Mouse (Mus musculus): ENCODE results near the gene Ctns.
A peak's percentile ranks its signal among the peaks of the same experiment; 100 is the strongest.

The Ctns gene

DNA sequence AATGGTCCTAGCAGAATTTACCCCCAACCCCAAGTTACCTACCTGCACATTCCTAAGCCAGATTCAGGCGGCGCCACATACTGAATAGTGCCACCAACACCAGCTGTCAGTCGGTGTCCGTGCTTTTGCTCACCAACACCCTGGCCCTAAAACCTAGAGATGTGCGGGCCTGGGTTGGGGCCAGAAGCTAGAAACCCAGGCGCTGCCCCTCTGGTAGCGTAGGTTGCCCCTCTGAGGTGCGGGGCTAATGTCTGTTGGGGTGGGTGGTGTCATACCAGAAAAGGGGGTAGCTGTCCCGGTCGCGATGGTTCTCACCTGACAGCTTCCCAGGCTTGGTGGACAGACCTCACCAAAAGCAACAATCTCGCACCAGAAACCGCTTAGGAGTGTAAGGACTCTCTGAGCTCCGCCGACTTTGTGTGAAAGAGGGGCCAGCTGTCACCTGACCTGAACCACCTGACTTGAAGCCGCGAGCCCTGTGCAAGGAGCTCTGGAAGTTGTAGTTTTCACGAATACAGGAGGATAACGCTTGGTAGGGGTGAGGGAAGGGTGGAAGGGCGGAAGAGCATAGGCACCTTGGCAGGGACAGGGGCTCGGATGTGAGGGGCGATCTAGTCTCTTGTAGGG is at the start of gene Ctns:
Gene Ctns, minus strand, starts transcription at position 440 of the 627 bp plus-strand sequence.
- DNase-seq (ENCODE audit: low spot score) = peak; percentile 84

DNA sequence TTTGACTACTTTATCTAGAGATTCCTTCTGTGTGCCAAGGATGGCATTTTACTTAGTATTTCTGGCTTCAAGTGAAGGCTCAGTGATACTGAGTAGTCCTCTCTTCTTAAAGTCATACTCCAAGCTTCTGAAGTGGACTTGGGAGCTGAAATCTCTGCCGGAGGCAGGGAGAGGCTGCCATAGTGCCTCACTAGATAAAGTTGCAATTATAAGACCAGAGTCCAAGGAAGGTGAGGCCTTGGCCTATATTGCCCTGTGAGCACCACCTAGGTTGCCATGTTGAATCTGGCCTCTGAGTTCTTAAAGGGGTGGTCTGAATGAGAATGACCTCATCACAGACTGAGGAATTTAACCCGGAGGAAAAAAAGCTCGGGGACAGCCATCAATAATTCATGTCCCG is 43.9 kb upstream of the Ctns start:
- DNase-seq (ENCODE audit: low spot score) = no peak

DNA sequence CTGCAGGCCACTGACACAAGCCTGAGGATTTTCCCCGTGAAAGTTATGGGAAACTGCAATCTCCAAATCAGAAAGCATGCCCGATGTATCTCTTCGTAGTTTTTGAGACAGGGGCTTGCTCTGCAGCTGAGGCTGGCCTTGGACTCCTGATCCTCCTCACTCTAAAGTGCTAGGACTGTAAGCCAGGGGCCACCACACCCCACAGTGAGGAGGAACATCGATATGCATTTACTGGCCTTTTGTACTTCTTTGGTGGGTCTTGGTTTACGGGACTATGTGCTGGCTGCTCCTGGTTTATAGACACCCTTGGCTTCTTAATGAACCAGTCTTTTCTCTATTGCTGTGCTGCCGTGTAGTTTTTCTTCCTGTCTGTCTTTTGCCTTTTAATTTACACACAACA is 43.4 kb upstream of the Ctns start:
- no peak for DNase-seq (ENCODE audit: low spot score)

DNA sequence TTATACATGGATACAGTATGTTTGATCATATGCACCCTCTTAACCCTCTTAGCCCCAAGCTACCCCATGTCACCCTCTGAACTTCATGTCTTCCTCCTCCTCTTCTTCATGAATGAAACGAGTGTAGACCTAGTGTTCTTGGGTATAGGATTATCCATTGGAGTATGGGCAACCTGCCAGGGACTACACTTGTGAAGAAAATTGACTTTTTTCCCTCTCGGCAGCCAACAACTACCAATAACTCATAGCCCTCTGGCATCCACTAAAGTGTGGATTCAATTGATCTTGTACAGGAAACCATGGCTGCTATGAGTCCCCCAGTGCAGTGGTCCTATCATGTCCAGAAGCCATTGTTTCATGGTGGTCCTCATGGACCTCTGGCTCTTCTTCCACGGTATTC is 37.9 kb upstream of the Ctns start:
- no peak for DNase-seq (ENCODE audit: low spot score)

DNA sequence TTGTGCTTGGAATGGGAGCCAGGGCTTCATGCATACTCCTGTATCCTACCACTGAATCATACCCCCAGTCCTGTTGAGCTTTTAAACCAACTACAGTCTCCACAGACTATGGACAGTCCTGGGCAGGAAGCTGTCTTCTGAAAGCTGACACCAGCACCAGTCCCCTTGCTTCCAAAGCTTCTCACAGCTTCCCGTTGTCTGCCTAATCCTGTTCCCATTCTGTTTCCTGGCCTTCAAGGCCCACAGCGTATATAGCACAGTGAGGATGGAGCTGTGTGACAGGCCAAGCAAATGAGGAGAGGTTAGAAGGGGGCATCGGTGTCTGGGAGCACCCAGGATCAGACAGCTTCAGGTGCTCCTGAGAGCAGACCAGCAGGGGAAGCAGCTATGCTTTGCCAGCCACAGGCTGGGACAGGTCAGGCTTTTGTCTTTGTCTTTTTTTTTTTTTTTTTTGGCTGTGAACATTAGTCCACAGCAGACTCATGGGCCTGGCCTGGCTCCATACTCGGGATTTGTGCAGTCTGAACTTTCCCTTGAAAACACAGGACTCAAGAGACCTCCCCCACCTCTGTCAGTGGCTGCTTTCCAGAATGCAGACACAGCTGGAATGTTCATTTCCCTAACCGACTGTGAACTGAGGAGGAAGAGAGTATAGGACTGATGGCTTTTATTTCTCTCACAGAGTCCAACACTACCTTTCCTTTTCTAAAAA is 37.3 kb upstream of the Ctns start:
- DNase-seq (ENCODE audit: low spot score) = no peak

DNA sequence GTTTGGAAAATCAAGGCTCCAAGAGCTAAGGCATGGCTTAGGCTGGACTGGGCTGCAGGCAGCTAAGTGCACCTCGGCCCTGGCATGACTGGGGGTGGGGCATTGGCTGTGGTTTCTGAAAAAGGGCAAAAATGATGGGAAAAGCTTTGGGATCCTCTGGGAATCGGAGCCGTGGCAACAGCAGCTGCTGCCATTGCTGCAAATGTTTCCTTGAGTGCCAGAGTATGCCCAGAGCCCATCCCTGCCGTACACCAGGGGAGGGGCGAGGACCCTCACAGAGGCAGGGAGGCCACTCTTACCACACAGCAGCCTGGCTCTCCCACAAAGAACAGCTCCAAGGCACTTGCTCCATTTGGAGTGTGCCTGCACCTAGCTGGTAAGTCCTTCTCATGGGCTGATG is 35.1 kb upstream of the Ctns start, which contains the start of gene Trpv1:
Gene Trpv1, plus strand, starts transcription at position 301 of the 400 bp plus-strand sequence.
- no peak for DNase-seq (ENCODE audit: low spot score)

DNA sequence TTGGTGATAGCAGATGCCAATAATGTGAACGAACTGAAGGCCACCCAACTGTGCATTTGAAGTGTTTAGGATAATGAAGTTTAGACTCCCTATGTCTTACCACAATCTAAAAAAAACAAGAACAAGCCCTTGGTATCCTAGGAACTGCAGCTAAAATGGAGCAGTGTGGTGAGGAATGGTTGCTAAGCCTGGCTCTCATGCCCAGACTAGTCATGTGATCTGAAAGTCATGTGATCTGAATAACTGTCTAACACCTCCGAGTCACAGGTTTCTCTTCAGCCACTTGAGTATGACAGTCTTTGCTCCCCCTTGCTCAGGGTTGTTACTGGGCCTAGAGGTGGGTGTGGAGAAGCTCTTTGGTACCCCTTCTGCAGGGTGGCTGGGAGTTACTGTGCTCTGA is 33.7 kb upstream of the Ctns start:
- no peak for DNase-seq (ENCODE audit: low spot score)

DNA sequence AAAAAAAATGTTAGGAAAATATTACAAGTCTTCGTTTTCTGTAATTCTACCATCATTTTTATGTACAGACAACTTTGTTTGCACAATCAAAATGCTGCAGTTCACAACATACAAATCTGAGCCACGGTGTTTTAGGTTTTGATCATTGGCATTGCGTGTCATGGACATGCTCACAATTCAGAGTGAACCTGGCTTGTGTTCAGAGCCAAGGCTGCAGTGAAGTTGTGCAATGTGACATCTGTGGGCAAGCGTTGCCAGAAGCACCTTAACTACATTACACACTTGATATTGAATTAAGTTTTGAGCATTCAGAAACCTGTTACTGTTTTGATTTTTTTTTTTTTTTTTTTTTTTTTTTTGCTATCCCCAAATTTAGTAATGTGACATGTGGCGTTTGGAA is 31.2 kb upstream of the Ctns start:
- no peak for DNase-seq (ENCODE audit: low spot score)

DNA sequence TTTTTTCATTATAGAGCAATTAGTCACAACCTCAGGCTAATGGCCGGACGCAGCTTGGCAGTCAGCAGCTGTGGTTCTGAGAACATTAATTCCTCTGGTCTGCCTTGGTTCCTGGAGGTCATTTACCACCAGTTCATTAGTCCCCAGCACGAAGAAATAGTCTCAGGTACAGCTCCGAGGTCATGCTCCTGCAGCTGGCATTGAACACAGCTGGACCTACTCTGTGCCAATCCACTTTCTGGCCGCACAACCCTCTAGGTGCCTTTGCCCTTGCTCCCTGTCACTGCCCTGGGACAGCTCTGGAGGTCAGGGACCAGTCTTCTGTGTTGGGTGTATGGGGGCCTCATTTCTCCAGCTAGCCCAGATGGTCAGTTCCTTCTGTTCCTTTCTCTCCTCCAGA is 30.0 kb upstream of the Ctns start:
- no peak for DNase-seq (ENCODE audit: low spot score)

DNA sequence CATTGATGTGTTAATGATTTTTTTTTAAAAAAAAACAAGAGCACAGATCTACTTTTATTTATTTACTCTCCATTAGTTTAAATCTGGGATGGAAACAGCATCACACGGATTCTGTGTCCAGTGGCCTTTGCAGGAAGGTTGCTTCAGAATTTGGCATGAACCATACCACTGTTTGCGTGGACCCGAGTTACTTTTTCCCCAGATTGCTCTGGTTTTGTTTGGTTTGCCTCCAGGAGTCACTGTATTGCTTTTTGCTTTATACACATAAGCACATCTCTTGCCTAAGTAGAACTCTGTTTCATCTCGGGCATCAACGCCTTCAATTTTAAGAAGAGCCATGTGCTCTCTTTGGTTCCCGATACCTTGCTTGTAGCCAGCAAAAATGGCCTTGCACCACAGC is 27.0 kb upstream of the Ctns start:
- no peak for DNase-seq (ENCODE audit: low spot score)

DNA sequence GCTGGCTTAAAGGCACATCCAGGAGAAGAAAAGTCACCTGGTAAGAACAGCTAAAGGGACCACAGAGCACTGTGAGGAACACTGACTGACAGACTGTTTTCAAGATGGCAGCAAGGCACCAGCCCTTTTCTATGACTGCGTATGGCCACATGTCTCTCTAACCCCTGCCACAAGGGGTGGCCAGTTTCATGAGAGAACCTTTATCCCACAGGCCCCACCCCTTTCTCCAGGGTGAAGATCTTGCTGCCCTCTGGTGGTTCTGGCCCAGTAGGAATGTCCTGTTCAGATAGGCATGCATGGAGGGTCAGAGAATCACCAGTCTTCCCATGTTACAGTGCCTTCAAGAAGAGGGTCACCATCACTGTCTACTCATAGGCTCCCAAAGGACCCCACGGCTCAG is 25.1 kb upstream of the Ctns start:
- no peak for DNase-seq (ENCODE audit: low spot score)

DNA sequence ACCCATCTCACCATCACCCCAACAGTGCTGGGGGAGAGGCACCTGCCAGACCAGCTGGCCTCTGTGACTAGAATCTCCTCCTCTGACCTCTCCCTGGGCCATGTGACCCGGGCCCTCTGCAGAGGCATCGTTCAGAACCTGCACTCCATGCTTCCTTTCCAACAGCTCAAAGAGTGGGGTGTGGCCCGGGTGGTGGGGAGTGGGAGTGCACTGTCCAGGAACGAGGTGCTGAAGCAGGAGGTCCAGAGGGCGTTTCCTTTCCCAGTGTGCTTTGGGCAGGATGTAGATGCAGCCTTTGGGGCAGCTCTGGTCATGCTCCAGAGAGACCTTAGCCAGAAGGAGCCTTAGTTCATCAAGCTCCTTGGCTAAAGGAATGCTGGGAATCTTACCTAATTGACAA is 24.0 kb upstream of the Ctns start:
- DNase-seq (ENCODE audit: low spot score) = no peak

DNA sequence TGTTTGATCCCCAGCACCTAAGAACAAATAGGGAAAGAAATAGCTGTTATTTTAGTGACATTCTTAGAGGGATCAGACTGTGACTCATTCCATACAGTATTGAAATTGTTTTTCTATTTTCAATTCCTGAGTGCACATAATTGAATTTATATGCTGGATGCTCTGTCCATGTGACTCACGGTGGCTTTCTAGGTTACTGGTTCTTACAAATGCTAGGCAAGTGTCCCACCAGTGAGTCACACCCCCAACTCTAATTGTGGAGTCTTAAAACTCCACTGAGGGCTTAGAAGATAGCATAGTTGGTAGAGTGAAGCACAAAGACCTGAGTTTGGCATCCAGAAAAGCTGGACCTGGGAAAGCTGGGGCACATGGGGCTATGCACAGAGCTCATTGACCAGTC is 21.8 kb upstream of the Ctns start:
- no peak for DNase-seq (ENCODE audit: low spot score)

DNA sequence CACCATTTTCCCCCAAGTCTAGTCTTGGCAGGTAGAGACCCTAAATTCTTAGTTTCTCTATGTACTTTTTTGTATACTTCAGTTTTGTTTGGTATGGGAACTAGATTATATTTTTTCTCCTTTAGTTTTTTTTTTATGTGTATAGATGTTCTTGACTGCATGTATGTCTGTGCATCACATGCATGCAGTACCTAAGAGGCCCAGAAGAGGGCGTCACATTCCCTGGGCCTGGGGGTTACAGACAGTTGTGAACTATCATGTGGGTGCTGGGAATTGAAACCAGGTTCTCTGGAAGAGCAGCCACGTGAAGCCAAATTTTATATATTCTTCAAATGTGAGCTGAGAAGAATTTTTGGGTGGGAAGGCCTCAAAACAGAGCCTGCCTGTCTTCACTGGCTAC is 20.8 kb upstream of the Ctns start:
- DNase-seq (ENCODE audit: low spot score) = no peak

DNA sequence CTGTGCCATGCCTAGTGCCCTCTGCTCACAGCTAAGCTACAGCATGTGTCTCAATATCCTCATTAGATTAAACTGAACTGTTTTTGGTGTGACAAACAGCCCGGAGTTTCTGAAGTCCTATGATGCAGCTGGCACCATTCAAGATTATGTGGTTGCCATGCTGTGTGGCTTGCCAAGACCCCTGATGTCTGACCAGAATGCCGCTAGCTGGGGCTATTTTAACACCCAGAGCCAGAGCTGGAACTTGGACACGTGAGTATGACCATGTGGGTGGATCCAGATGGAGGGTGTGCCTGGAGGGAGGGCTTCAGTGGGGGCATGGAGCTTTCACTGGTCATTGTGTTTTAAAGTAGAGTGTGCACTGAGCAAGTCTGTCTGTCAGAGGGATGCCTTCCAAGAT is 15.1 kb upstream of the Ctns start:
- no peak for DNase-seq (ENCODE audit: low spot score)

DNA sequence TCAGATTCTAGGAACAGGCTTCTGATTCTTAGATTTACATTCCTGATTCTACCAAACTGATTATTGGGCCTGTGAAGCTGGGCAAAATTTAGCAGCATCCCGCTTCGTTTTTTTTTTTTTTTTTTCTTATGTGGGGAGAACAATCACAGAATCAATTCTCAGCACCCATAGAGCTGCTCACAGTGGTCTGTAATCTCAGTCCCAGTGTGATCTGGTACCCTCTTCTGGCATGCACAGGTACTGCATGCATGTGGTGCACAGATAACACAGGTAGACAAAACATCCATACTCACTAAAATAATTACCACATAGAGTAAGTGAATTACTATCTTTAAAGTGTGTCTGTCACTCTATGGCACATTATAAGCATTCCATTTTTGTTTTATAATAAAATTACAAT is 8.8 kb upstream of the Ctns start:
- DNase-seq (ENCODE audit: low spot score) = peak; percentile 10

DNA sequence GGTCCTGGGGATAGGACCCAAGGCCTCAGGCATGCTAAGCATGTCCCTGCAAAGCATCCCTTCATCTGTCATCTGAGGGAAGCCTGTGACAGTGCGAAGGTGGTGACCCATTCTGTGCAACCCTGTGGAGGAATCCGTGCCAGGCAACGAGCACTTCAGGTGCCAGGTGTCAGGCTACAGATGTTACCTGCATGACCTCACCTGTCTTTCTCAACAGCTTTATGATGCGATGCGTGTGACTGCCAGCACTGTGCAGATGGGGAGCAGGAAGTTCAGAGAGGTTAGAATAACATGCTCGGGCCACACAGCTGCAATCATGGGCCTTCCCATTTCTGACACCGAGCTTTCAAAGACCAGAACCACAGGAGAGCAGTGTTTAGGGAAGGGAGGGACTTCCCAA is 6.4 kb upstream of the Ctns start:
- DNase-seq (ENCODE audit: low spot score) = no peak

DNA sequence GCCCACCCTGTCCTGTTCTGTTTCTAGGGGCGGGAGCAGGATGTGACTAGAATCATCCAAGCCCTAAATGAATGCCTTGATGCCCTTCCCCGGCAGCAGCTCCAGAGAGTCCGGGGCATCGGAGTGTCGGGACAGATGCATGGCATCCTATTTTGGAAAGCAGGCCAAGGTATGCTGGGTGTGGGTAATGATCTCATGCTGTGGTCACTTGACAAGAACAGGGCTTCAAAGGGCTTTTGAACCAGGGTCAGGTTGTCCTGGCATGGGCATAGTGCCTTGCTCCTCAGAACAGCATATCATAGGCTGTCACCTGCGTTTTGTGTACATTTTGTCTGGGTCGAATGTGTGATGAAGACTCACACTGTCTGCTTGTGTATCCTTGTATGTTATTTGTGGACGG is 5.1 kb upstream of the Ctns start:
- no peak for DNase-seq (ENCODE audit: low spot score)

DNA sequence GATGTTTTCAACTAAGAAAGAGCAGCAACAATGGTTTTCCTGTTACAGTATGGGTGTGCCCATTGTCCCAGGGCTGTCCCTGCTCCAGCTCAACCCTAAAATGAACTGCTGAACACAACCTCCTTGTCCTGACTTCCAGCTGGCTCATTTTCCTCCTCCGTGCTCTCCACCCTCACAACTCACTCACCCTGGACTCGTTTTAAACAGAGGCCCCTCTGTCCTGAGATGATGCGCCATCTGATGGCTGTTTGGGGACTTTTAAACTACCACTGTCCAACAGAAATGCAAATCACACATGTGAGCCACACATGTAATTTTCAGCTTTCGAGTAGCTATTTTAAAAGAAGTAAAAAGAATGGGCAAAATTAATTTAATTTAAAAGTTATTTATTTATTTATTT is 2.8 kb upstream of the Ctns start:
- DNase-seq (ENCODE audit: low spot score) = peak; percentile 12

DNA sequence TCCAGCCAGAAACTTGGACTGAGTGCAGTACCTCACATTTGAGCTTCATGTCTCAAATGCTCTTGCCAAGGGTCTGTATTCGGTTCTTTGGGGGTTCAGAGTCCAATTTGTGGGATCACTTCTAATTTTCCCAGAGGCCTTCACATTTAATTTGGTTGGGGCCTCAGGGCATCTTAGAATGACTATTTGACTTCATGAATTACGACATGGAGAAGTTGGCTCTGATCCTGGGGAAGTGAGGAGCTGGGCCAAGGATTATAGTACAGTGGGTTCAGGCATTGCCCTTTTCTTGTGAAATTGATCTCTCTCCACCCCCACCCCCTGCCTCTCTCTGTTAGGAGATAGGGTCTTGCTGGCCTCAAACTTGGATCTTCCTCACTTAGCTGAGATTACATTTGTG is 2.2 kb upstream of the Ctns start:
- no peak for DNase-seq (ENCODE audit: low spot score)

DNA sequence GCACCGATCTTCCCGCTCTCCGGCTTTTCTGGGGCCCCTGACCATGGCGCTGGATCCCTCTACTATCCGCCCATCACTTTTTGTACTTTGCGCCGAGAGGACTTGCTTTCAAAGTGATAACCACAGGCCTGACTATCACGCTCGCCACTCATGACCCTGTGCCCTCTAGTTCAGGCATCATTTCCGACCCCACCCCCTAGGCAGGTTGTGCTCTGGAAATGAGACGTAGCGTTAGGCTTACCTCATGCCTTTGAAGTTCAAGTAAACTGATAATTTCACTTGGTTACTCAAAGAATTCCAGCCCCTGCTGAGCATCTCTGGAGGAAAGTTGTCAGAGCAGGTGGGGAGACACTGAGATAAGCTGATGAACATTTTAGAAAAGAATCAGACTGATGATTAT is 1.0 kb upstream of the Ctns start:
- peak; percentile 12 for DNase-seq (ENCODE audit: low spot score)

DNA sequence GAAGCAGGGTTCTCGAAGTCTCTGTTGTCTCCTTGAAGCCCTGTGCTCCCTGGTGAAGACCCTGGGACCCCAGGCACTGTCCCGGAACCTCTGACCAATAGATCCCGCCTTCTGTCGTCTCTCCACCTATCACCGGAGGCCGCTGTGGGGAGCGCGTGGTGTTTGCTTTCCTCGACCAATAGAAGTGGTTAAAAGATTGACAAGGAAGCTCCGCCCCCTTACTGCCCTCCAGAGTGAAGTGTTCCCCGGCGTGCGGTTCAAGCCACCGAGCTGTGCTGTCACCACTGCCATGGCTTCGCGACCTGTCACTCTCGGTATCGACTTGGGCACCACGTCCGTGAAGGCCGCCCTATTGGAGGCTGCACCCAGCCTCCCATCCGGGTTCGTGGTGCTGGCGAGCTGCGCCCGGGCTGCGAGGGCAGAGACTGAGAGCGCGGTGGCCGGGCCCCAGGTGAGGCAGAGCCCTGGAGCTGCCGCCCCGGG is 429 bp upstream of the Ctns start, which contains the start of gene Shpk:
Gene Shpk, plus strand, starts transcription at position 231 of the 483 bp plus-strand sequence.
- DNase-seq (ENCODE audit: low spot score) = peak; percentile 97

DNA sequence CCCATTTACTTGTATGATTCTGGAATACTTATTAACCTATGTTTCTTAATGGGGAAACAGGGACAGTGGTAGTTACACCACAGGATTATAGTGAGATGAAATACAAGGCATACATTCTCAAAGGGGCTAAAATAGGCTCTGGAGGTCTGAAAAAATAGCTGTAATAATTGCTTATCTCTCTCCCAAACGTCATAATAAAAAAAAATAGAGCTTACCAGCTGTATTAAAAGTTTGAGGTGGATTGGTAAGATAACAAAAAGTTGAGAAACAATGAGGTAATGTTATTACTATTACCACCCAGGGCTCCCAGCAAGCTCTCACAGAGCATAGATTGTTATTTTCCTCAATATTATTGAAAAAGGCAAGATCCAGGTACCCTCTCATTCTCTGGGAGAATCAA is 652 bp downstream of the Ctns start:
- no peak for DNase-seq (ENCODE audit: low spot score)

DNA sequence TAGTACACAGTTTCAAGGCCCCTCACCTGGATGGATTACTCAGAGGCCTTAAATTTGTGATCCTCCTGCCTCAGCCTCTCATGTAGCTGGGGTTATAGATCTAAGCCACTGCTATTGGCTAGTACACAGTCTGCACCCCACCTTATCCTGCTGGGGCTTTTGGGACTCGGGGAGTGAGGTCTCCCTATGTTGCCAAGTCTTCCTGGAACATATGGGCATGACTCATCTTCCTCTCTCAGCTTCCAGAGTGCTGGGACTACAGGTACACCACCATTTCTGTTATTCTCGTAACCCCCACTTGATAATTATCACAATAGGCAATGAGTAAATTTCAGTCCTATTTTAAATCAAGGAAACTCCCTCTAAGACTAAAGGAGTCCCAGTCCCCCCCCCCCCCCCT is 4.4 kb downstream of the Ctns start:
- no peak for DNase-seq (ENCODE audit: low spot score)

Data from retina, embryonic 14.5 days (tissue).